Mouse (Mus musculus) adrenal gland, postnatal 25 days (tissue): ENCODE data around the gene Srp9. TPM values are rescaled to one million over a fixed set of nuclear protein-coding genes. Genes with fewer than 3 reads are reported as not detected.

Source experiments
- DNase-seq: peaks from one replicate; pipeline ENCODE4 v3.0.0; 2021; ENCODE audit warnings: mixed read lengths
- total RNA-seq: library from RNA; stranded (reverse); gene quantifications from 2 replicates; pipeline ENCODE4 v1.2.3, GENCODE M21; 2021

The Srp9 gene
- total RNA-seq, 1 experiment from 2014 or later = 60.9 TPM

DNA sequence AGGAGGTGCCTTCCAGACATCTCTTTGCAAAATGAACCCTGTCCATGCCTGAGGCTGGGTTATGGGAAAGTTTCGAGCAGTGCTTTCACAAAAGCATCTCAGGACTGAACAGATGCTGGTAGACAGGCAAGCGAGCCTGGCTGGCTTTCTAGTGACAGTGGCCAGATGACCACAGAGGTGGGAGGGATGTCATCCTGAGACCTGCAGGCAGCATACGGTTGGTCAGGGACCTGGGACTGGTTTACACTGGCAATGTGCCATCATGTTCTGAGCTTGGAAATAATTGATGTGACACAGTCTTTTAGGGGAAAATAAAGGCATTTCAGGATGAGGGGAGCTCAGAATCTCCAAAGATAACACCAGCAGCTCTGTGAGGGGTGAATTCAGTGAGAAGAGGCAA is 19.5 kb upstream of the Srp9 start:
- no peak for DNase-seq

- no peak for DNase-seq
These were observed 17.3 kb upstream of the Srp9 start for GRCm38 (mm10) chr1:182107251-182107650.

GRCm38 (mm10) chr1:182108397-182109099 is 16.0 kb upstream of the Srp9 start:
- DNase-seq = no peak

GRCm38 (mm10) chr1:182110185-182110584 is 14.4 kb upstream of the Srp9 start:
- DNase-seq = no peak

GRCm38 (mm10) chr1:182110708-182111385 is 13.7 kb upstream of the Srp9 start:
- DNase-seq = no peak

DNA sequence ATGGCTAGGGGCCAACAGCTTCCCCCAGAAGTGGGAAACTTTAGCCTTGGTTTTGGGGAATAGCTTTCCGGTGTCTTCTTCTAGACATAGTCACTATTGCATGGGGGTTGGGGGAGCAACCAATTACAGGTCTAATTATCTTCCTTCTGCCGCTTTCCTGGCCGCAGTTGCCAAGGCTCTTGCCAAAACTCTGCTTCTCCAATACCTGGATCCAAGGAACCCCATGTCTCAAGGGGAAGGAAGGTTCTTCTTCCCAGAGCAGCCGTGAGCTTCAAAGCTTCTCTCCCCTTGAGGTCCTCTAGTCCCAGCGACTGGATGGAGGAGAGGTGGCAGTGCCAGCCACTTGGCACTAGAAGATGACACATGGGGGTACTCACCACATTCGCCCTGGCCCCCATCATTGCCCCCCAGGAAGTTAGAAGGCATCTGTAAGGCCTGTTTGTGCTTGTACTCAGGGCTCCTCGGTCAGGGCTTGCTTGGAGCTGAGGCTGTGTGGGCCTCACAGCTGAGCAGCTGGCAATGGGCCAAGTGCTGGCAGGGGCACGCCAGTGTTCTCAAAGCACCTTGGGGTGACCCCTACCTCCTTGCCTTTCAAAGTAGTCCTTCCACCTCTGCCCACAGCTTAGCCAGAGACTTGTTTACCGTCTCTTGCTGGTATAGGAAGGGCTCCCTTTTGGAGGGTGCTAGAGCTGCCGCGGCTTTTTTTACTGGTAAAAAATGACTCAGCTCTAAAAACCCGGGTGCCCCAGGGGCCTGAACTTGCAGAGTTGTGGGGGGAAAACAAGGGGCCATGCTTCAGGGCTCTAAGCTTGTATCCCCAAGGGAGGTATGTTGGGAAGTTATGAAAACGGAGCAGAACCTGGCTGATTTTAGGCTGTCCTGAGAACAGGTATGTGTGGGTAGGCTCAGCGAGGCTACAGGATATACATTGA is 12.9 kb upstream of the Srp9 start:
- DNase-seq = no peak

- no peak for DNase-seq
These were observed 12.2 kb upstream of the Srp9 start for GRCm38 (mm10) chr1:182112385-182112784.

DNA sequence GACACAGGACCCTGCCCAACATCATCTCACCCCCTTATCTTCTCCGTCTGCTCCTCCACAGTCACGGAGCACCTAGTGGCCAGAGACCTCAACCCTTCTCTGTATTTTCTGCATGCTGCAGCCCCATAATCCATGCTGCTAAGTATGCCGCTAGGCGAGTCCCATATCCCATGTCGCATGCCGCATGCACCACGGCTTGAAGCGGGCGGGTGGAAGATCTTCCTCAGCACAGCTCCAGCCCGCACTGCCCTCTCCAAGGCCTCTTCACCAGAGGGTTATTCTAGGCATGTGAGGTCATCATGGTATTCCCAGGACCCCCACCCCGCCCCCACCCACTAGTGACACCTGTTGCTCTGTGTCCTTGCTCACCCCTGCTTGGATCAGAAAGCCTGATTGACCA is 11.4 kb upstream of the Srp9 start:
- DNase-seq = no peak

DNA sequence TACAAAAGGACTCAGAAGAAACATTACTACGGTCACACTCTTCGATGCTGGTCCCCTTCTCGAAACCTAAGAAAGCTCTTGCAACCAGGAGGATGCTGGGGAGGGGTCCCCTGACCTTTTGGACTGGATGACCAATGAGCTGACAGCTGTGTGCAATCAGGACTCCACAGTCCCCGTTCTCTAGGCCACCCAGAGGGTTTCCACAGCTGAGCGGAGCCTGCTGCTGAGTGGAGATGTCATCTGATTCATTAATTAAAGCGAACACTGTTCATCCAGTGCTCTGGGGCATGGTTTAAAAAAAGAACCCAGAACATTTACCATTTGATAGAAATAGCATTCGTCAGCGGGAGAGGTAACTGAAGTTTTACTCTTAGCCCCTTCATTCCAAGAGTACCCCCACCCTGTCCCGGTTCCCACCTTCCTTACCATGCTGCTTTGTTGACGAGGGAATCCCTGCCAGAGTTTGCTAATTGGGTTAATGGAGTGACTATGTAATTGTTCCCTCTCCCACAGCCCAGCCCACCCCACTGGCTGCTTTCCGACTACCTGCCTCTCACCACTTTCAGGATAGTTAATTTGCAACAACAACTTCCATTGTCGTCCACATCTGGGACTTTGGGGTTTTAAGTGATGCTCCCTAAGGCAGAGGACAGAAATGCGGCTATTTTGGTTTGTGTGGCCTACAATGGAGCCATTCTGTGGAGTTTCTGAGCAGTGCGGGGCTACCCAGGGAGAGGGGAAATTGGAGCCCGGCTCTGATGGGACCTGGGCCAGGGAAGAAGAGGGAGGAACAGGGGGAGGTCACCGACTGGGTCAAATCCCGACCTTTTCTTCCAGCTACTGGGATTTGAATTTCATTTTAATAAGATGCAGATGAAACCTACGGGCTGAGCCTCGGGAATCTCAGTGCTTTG is 10.7 kb upstream of the Srp9 start:
- DNase-seq = no peak

DNA sequence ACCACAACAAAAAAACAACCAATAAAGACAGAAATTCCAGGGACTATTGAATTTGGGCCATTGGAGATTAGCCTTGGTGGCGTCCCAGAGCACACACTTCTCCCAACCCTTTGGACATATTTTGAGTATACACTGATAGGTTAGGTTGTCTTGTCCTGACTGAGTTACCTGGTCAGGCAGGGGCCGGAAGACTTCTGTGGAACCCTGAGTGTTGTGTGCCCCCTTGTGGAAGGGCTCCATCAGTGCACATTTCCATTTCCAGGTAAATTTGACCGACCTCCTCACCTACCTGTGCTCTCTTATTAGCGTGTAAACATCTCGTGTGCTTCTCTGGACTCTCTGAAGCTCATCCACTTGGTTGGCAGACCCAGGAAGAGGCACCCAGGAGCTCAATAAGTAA is 9.3 kb upstream of the Srp9 start:
- peak; percentile 47 for DNase-seq

GRCm38 (mm10) chr1:182115651-182116408 is 8.7 kb upstream of the Srp9 start:
- DNase-seq = peak; percentile 37

GRCm38 (mm10) chr1:182122413-182122812 is 2.1 kb upstream of the Srp9 start:
- DNase-seq = no peak

DNA sequence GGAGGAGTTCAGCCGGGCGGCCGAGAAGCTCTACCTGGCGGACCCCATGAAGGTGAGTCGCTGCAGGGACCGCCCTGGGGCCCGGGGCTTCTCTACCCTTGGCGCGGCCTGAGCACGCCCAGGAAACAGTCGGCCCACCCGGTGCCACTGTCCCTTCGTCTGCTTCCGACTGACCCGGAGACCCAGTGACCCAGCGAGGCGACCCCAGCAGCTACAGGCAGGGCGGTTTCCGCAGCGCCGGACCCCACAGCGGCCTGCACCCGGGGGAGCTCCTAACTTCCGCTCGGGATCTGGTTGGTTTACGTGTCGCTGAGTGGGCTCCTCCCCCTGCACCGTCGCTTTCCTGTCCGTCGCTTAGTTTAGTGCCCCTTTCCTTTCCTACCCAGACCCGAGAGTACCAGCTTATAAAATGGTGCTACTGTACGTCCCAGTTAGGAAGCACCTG is 409 bp downstream of the Srp9 start:
- DNase-seq = peak; percentile 81

DNA sequence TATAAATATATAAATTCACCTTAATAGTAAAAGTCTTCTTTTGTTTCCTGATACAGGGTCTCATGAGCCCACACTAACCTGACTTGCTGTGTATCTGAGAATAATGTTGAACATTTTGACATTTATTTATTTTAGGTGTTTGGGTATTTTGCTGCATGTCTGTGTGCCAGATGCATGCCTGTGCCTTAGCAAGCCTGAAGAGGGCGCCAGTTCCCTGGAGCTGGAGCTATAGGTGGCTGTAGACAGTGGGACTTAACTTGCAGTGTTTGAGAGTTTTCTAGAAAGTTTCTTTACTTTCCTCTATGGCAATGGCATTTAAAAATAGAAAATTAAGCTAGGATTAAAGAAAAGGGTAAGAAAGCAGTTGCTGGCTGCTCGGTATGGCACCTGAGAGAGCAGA is 6.3 kb downstream of the Srp9 start:
- DNase-seq = peak; percentile 41

DNA sequence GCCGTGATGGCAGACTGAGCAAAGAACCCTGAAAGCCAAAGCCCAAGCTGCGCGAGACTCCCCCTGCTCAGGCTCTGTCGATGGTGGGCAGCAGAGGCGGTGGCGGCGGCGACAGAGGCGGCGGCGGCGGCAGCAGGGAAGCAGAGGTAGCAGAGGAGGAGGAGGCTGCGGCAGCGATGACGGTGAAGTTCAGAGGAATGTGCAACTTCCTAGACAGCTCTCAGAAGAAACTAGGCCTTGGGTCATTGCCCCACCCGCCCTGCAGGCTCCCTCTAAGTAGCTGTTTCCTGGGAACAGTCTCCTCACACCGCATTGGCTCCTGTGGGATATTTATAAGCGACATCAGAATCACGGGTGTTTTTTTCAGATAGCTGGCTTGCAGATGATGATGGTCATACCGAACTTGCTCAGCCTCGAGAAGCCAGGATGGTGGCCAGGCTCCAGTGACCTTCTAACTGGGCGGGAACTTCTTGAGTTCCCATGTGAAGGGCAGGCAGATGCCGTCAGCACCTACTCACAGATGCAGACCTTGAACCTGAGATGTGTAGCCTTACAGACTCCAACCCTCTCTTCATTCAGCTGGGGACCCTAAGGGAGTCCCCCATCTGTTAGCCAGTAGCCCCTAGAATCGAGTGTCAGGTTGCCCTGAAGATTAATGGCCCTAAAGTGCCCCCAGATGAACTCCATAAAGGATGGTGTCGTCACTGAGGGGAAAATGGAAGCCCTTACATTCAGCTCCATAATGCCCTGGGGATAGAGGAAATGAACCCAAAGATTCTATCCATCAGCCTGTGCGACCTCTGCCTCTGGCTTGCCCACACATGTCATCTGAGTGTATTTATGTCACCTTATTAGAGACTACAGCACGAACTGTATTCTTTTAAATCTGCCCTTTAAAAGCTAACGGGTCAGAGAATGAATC is 12.9 kb downstream of the Srp9 start:
- no peak for DNase-seq

DNA sequence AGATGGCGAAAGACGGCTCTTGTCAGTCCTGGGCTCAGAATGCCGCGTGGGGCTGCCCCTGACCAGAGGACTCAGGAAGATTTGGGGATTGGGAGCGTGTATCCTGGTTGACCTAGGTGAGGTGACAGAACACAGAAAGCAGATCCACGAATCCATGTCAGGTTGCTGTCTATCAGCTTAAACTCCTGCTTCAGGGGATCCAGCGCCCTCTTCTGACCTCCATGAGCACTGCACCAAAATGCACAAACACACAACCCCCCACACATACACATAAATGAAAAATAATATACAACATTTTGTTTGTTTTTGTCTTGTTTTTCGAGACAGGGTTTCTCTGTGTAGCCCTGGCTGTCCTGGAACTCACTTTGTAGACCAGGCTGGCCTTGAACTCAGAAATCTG is 13.6 kb downstream of the Srp9 start:
- no peak for DNase-seq

DNA sequence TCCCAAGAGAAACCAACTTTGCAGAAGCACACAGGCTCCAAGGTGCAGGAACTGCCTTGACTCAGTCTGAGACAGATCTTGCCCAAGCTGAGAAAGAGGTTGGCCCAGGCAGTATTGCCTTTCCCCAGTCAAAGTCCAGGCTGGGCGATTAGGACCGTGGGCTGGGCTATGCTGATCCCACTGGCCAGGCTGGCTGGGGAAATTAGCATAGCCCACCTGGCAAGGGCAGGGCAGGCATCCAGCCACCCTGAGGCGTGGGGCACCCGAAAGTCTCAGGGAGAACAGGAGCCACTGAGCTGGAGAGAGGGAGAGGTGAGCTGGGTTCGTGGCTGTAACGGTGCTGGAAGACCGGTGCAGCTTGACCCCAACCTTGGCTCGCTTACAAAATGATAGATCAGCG is 15.4 kb downstream of the Srp9 start:
- DNase-seq = no peak

DNA sequence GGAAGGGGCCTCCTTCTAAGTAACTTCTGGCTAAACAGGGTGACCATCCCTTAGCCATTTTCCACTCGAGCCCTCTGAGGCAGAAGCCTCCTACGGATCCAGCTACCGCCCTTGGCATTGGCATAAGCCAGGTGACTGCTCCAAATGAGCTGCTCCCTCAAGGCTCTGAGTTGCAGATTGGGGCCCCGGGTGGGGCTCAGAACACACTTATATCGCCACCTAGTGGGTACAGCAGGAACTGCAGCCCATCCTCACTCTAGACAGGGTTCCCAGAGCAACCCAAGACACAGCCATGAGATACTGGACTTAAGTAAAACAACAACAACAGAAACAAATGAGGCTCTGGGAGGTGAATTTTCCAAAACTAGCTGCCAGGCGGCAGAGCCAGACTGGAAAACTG is 15.8 kb downstream of the Srp9 start:
- DNase-seq = peak; percentile 74

GRCm38 (mm10) chr1:182142725-182143124 is 18.2 kb downstream of the Srp9 start:
- no peak for DNase-seq

GRCm38 (mm10) chr1:182143288-182143687 is 18.8 kb downstream of the Srp9 start:
- DNase-seq = no peak
